Mouse (Mus musculus) small intestine, adult 2 months (tissue): ENCODE measurements around the gene Ofd1. TPM values are rescaled to one million over a fixed set of nuclear protein-coding genes. Genes with fewer than 3 reads are reported as not detected.

Experiments
- H3K27ac ChIP-seq: fragments of 200-500 bp; 2 replicates; pipeline ENCODE4 v1.5.1; 2012; ENCODE audit warnings: low read depth, low read length, control low read depth, inconsistent platforms; ENCODE audit not compliant: insufficient read depth
- H3K27me3 ChIP-seq: fragments of 200-500 bp; 2 replicates; pipeline ENCODE4 v1.6.1; 2012; ENCODE audit warnings: mild to moderate bottlenecking, moderate library complexity, low read length, inconsistent platforms; ENCODE audit not compliant: control insufficient read depth, insufficient read depth
- H3K36me3 ChIP-seq: fragments of 200-500 bp; 2 replicates; pipeline ENCODE4 v1.6.1; 2012; ENCODE audit warnings: mild to moderate bottlenecking, low read length, control low read depth, inconsistent platforms; ENCODE audit not compliant: control insufficient read depth, insufficient read depth
- H3K4me1 ChIP-seq: fragments of 200-500 bp; 2 replicates; pipeline ENCODE4 v1.6.1; 2012; ENCODE audit warnings: low read length, inconsistent platforms, mixed read lengths; ENCODE audit not compliant: control insufficient read depth, insufficient read depth, insufficient read length
- H3K4me3 ChIP-seq: fragments of 200-500 bp; 2 replicates; pipeline ENCODE4 v1.5.1; 2012; ENCODE audit warnings: low read depth, mild to moderate bottlenecking, control low read depth, inconsistent platforms, low read length, moderate library complexity
- CTCF ChIP-seq: fragments of 200-500 bp; IDR thresholded peaks from 2 replicates; pipeline ENCODE4 v1.5.1; 2012; ENCODE audit warnings: low read depth, mild to moderate bottlenecking, control low read depth, inconsistent platforms, low read length, moderate library complexity, mixed read lengths; ENCODE audit not compliant: insufficient replicate concordance, insufficient read length; ENCODE audit errors: extremely low read depth
- POLR2A ChIP-seq: fragments of 200-500 bp; IDR thresholded peaks from 2 replicates; pipeline ENCODE4 v1.6.1; 2012; ENCODE audit warnings: low read depth, mild to moderate bottlenecking, control low read depth, inconsistent platforms, low read length, moderate library complexity
- WGBS: fragments of 180-500 bp; shearing (Covaris S2); methylation state at CpG from one replicate; pipeline ENCODE4 v1.1.7; 2018; 5-methylcytosine and 5-hydroxymethylcytosine counted together
- polyA plus RNA-seq: library from polyadenylated mRNA; depleted of rRNA; stranded (reverse); fragments of >200 nt; gene quantifications from 2 replicates; pipeline ENCODE4 v1.2.3, GENCODE M21; 2012

Ofd1 gene
- polyA plus RNA-seq, 1 experiment: 0.56 TPM

- H3K27ac ChIP-seq: no peak overlapping the region
- WGBS: 76% methylated on average over 1 of the region's 1 CpGs
- peaks cover 7% of the 10 kb centered on the region for H3K36me3 ChIP-seq
- no peak overlapping the region for H3K4me3 ChIP-seq
- H3K27me3 ChIP-seq: no peaks in the 10 kb centered on the region
- TF ChIP-seq CTCF (no peak), POLR2A (no peak)
- no peaks in the 10 kb centered on the region for H3K4me1 ChIP-seq
Measured at GRCm38 (mm10) chrX:166393753-166394152, 46.8 kb downstream of the Ofd1 start.

GRCm38 (mm10) chrX:166386656-166387055 is 53.8 kb downstream of the Ofd1 start:
- WGBS: 88% methylated on average over 6 of the region's 6 CpGs
- Histone ChIP-seq H3K36me3 (peaks cover 3% of the 10 kb centered on the region; the same call in 1 of the 2 replicates), H3K4me3 (no peak overlapping the region), H3K27me3 (no peaks in the 10 kb centered on the region), H3K4me1 (no peaks in the 10 kb centered on the region), H3K27ac (no peak overlapping the region)
- no peak for TF ChIP-seq CTCF
- no peak for TF ChIP-seq POLR2A

- no peak for TF ChIP-seq CTCF
- TF ChIP-seq POLR2A: no peak
- Histone ChIP-seq H3K27ac (no peak overlapping the region), H3K4me3 (no peak overlapping the region), H3K36me3 (no peaks in the 10 kb centered on the region), H3K27me3 (no peaks in the 10 kb centered on the region), H3K4me1 (no peaks in the 10 kb centered on the region)
- WGBS: 77% methylated on average over 3 of the region's 3 CpGs
Measured at GRCm38 (mm10) chrX:166384935-166385334, 55.6 kb downstream of the Ofd1 start.

GRCm38 (mm10) chrX:166383606-166384005 is 56.9 kb downstream of the Ofd1 start:
- H3K27me3 ChIP-seq: no peaks in the 10 kb centered on the region
- no peak overlapping the region for H3K4me3 ChIP-seq
- WGBS: 65% methylated on average over 2 of the region's 2 CpGs
- no peaks in the 10 kb centered on the region for H3K4me1 ChIP-seq
- no peak overlapping the region for H3K27ac ChIP-seq
- no peaks in the 10 kb centered on the region for H3K36me3 ChIP-seq
- TF ChIP-seq POLR2A (no peak), CTCF (no peak)

- Histone ChIP-seq H3K36me3 (no peaks in the 10 kb centered on the region), H3K4me1 (no peaks in the 10 kb centered on the region), H3K4me3 (no peak overlapping the region), H3K27ac (no peak overlapping the region), H3K27me3 (no peaks in the 10 kb centered on the region)
- 80% methylated on average over 5 of the region's 5 CpGs for WGBS
- TF ChIP-seq CTCF: no peak
- no peak for TF ChIP-seq POLR2A
Measured at GRCm38 (mm10) chrX:166378652-166379051, 61.9 kb downstream of the Ofd1 start.

- Histone ChIP-seq H3K4me3 (no peak overlapping the region), H3K4me1 (no peaks in the 10 kb centered on the region), H3K36me3 (no peaks in the 10 kb centered on the region), H3K27me3 (no peaks in the 10 kb centered on the region), H3K27ac (no peak overlapping the region)
- WGBS: 66% methylated on average over 9 of the region's 9 CpGs
- TF ChIP-seq POLR2A: no peak
- TF ChIP-seq CTCF: no peak
Measured at GRCm38 (mm10) chrX:166376681-166377328, 63.7 kb downstream of the Ofd1 start.

- no peaks in the 10 kb centered on the region for H3K4me1 ChIP-seq
- no peak overlapping the region for H3K27ac ChIP-seq
- 78% methylated on average over 8 of the region's 8 CpGs for WGBS
- no peak overlapping the region for H3K4me3 ChIP-seq
- H3K36me3 ChIP-seq: no peaks in the 10 kb centered on the region
- H3K27me3 ChIP-seq: no peaks in the 10 kb centered on the region
- TF ChIP-seq CTCF (no peak), POLR2A (no peak)
Measured at GRCm38 (mm10) chrX:166365458-166366213, 74.9 kb downstream of the Ofd1 start.

- TF ChIP-seq POLR2A (no peak), CTCF (no peak)
- WGBS: 64% methylated on average over 4 of the region's 4 CpGs
- Histone ChIP-seq H3K4me3 (no peak overlapping the region), H3K27me3 (no peaks in the 10 kb centered on the region), H3K4me1 (no peaks in the 10 kb centered on the region), H3K36me3 (no peaks in the 10 kb centered on the region), H3K27ac (no peak overlapping the region)
Measured at GRCm38 (mm10) chrX:166360455-166360854, 80.0 kb downstream of the Ofd1 start.
